Mouse (Mus musculus) kidney, adult 11 months (tissue): ENCODE results near the gene Carmil1.

Source experiments
- DNase-seq: peaks from one replicate; pipeline ENCODE4 v3.0.0; 2022

Carmil1 gene

DNA sequence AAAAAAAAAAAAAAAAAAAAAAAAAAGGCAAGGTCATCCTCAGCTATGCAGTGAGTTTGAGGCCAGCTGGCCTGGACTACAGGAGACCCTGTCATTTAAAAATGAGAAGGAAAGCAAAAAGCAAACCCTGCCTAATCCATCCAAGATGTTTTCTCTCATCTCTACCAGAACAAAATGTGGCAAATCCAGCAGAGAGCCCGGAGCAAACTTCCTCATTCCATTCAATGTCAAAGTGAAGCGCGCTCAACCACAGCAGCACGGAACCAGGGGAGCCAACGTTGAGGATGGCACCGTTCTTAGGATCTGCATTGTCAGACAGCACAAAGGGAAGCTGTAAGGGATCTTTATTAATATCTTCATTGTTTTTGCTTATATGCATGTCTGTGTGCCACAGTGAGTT, 22.8 kb downstream of the Carmil1 start:
- no peak for DNase-seq

DNA sequence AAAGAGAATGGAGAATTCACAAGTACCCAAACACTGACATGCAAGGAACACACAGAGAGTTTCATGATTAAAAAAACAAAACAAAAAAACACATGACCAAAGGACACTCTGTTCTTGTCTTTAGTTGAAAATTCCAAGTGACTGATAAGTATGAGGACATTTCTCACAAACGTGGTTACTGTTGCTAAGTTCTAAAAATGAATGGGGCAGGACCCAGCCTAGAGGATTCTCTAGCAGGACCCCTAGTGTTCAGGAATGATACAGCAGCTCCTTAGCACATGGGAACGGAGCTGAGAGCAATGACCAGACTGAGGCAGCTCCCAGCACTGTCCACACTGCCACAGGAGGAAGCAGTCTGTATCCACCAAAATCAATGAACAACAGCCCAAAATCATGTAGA, 26.6 kb downstream of the Carmil1 start:
- no peak for DNase-seq

- no peak for DNase-seq
Measured at GRCm38 (mm10) chr13:24253551-24253950, 27.0 kb downstream of the Carmil1 start.

DNA sequence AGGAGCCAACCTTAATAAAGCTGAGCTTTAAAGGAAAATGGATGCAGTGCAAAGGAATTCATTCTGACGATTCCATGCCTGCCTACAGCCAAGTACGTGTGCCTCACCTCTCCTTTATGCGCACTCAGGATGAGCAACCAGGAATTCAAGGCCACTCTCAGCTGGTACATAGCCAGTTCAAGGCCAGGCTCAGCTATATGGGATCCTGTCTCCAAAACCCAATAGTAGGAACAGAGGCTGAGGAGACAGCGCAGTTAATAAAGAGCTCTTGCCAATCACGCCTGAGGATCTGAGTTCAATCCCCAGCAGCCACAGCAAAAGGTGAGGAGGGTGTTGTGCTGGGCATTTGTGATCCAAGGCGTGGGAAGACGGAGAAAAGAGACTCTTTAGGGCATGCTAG, 29.4 kb downstream of the Carmil1 start:
- no peak for DNase-seq

DNA sequence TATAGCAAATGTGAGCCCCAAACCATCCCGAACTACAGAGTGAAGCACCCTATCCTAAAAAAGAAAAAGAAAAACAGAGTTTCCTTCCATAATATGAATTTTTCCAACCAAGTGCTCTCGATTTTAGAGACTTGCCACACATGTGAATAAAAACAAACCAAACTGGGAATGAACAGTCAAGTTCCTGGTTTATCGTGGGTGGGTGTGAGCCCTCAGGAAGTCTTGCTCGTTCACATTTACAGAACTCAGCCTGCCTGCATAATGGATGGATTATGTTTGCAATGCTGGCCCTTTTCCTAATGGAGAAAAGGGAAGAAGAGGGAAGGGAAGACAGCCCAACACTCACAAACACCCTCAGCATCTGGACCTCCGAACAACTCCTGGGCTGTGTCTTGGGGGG, 32.7 kb downstream of the Carmil1 start:
- no peak for DNase-seq

DNA sequence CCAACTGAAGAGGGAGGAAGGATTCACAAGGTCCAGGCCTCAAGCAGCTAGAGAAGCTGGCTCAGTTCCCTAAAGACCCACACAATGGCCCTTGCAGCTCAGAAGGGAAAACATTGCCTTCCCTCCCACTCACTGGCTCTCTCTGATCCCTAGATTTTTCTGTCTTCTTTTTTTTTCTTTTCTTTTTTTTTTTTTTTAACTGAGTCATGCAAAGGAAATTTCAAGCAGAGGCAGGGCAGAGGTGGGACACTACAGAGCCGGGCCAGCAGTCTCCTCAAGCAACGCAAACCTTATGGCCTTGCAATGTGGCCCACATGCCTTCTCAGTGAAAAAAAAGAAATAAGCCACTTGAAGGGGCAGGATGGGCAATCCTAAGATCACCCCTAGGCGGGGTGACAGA, 33.2 kb downstream of the Carmil1 start:
- no peak for DNase-seq

DNA sequence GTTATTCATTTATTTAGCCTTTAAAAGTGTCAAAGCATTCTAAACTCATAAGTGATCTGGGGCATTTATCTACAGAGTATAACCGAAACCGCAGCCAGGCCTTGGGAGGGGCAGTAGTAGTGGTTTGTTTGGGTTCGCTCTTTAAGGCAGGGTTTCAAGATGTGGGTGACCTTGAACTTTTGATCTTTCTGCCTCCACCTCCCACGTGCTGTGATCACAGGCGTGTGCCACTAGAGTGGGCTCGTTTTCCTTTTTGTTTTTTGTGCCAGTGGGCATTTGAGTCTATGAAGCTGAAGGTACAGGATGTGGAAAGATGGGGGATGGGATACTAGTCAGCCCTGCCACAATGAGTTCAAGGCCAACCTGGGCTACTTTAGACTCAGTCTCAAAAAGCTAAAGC, 34.3 kb downstream of the Carmil1 start:
- no peak for DNase-seq

DNA sequence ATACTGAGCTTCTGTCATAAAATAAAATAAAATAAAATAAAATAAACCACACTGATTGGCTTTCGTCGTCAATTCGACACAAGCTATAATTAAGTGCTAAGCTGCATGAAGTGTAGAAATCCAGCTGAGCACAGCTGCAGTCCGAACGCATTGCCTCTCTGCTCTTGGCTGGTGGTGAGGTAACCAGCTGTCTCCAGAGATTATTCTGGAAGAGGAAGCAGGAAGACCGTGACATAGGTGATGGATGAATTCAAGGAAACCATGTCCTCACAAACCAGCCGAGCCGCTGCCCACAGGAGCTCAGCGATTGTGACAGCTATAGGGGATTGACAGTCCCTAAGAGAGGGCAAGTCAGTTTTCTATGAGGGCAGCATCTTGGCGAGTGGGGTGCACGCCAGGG, 36.0 kb downstream of the Carmil1 start:
- no peak for DNase-seq

- no peak for DNase-seq
Measured at GRCm38 (mm10) chr13:24243964-24244363, 36.6 kb downstream of the Carmil1 start.

- no peak for DNase-seq
Measured at GRCm38 (mm10) chr13:24242429-24243106, 38.0 kb downstream of the Carmil1 start.

DNA sequence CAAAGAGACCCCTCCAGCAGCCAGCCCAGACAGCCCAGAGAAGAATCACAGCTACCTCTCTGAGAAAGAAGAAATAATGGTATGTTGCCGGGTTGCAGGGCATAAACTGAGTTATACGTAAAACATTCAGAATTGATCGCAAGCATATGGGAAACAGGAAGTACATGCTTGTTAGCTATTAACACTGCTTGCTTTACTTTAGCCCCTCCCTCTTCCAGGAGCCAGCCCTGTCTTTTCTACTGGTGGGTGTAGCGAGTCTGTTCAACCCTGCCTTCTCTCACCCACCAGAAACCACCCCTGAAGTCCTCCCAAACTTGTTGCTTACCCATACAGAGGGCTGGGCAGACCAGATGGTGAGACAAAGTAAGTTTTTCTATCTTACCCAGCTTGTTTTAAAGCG, 39.4 kb downstream of the Carmil1 start:
- DNase-seq = no peak

DNA sequence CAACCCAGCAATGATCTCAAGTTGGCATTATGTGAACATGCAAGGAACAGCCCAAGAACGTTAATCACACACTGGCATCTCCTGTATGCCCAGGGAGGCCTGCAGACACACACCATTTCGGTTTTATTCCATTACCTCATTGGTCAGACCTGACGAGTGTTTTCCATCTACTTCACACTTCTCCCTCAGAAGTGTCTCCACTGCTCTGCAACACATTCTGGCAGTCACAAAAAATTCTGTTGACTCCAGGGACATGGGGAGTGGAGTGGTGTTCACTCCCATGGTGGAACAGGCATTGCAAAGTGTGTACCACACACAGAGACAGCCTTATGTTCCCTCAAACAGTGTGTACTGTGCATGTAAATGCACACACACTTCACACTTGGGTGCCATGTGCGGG, 40.2 kb downstream of the Carmil1 start:
- no peak for DNase-seq

DNA sequence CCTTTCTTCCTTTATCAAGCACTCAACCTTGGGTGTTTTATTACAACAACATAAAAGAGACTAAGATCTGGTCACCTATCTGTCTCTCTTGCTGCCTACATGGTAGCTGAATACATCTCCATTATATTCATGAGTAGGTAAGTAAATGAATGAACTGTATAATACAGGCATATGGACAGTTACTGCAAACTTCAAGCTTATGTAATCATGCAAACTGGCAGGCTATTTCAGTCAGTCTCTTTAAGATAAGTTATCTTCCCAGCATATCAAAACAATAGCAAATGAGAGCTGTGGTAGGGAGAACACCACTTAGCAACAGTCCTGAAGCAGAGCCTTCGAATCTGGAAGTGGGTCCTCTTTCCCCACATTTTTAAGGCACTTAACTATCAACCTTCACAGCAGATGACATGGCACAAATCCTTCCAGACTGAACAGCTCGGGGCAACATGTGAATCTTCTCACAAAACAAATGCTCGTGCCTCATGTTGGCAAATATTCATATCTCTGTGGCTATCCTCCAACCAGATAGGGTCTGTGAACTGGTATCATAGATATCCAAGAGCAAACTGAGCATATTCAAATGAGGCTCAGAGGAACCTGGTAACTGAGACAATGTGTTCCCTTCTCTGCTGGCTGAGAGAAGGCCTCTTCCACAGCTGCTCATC, 42.0 kb downstream of the Carmil1 start:
- no peak for DNase-seq

DNA sequence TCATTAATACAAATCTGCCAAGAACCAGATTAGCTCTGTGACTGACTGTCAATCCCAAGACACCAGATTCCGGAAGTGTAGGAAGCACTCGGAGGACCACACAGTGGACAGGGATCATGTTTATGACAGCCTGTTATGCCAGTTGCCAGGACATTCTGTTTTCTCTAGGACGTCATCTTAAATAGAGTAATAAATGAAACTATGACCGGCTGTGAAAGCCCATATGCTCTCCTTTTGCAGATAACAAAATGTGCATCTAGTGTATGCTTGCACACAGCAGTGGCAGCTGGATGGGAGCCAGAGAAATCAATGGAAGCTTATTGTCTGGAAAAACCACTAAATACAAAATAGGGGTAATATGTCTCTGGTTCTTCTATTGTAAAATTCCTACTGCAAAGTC, 43.9 kb downstream of the Carmil1 start:
- no peak for DNase-seq

GRCm38 (mm10) chr13:24232750-24233149, 47.8 kb downstream of the Carmil1 start:
- DNase-seq = no peak

GRCm38 (mm10) chr13:24231746-24232483, 48.7 kb downstream of the Carmil1 start:
- DNase-seq = no peak

GRCm38 (mm10) chr13:24231146-24231545, 49.4 kb downstream of the Carmil1 start:
- no peak for DNase-seq

DNA sequence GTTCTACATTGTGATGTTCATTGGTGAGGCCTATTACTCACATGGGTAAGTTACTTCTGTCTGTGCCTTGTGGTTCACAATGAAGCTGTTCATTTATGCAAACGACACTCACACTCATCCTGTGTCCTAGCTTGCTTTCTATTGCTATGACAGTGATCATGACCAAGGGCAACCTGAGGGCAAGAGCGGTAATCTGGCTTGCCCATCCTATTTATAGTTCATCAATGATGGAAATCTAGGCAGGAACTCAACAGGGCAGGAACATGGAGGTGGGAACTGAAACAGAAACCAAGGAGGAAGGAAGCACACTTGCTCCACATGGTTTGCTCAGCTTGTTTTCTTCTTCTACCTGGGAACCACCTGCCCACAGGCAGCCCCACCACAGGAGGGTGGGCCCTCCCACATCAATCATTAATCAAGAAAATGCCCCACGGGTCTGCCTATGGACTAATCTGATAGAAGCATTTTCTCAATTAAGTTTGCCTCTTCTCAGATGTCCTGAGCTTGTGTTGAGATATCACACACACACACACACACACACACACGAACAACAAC, 50.0 kb downstream of the Carmil1 start:
- no peak for DNase-seq

DNA sequence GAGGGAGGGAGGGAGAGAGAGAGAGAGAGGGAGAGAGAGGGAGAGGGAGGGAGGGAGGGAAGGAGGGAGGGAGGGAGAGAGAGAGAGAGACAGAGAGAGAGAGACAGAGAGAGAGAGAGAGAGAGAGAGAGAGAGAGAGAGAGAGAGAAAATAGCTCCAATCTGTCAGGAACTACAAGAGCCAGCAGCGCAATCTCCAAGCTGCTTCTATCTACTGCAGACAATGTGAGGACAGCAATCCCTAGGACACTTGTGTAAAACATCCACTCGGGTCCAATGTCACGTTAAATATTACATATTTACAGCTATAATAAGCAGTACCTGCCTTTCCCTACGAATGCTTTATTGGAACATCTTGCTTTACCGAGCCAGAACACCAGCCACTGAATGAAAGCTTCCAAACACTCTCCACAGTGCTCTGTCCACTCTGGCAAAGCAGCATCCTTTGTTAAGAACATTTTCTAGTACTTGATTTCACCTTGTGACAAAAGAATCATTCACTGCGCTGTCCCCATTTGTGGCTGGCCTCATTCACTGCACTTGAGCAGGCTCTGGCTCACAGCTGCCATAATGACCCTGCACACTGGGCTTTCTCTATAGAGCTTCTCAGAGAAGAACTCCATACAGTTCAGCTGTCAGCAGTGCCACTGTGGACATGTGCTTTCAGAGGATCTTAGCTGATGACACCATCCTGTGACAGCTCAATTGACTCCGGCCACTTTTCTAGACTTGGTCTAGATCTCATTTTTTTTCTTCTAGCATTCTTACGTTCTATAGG, 57.0 kb downstream of the Carmil1 start:
- DNase-seq = no peak

- no peak for DNase-seq
Measured at GRCm38 (mm10) chr13:24220441-24220970, 60.1 kb downstream of the Carmil1 start.

- DNase-seq = no peak
Measured at GRCm38 (mm10) chr13:24211229-24211628, 69.4 kb downstream of the Carmil1 start.

GRCm38 (mm10) chr13:24206097-24206496, 74.5 kb downstream of the Carmil1 start:
- DNase-seq = no peak

- DNase-seq = no peak
Measured at GRCm38 (mm10) chr13:24202314-24202713, 78.3 kb downstream of the Carmil1 start.
